Mouse (Mus musculus) adrenal gland, adult 8-10 months (tissue): Measurements from ENCODE around the gene Rpl32. TPM values are rescaled to one million over a fixed set of nuclear protein-coding genes. Genes with fewer than 3 reads are reported as not detected.
A peak's percentile ranks its signal among the peaks of the same experiment; 100 is the strongest.

Experiments
- DNase-seq: peaks from one replicate; pipeline ENCODE4 v3.0.0; 2022
- total RNA-seq, 4 experiments: library from RNA; stranded (reverse); gene quantifications; 2 replicates each; pipeline ENCODE4 v1.2.4; 2022

Gene Rpl32
- total RNA-seq, 4 experiments from 2014 or later: 999 to 1,169 (median 1,094) TPM

- DNase-seq: no peak
Measured at GRCm38 (mm10) chr6:115815041-115815440, 6.5 kb upstream of the Rpl32 start.

GRCm38 (mm10) chr6:115814104-115814503 is 5.6 kb upstream of the Rpl32 start:
- peak; percentile 50 for DNase-seq

- DNase-seq: no peak
Measured at GRCm38 (mm10) chr6:115811606-115812005, 3.1 kb upstream of the Rpl32 start.

GRCm38 (mm10) chr6:115808196-115808487 is 405 bp downstream of the Rpl32 start:
- no peak for DNase-seq

GRCm38 (mm10) chr6:115807464-115808195 is 917 bp downstream of the Rpl32 start:
- DNase-seq: no peak

- DNase-seq: no peak
Measured at GRCm38 (mm10) chr6:115804432-115805192, 3.9 kb downstream of the Rpl32 start.

- DNase-seq: peak; percentile 71
Measured at GRCm38 (mm10) chr6:115803541-115804382, 4.8 kb downstream of the Rpl32 start.

- no peak for DNase-seq
Measured at GRCm38 (mm10) chr6:115801811-115802210, 6.7 kb downstream of the Rpl32 start.

GRCm38 (mm10) chr6:115792691-115793215 is 15.8 kb downstream of the Rpl32 start:
- DNase-seq: no peak

GRCm38 (mm10) chr6:115791842-115792686 is 16.5 kb downstream of the Rpl32 start:
- DNase-seq: no peak

- DNase-seq: no peak
Measured at GRCm38 (mm10) chr6:115791016-115791415, 17.5 kb downstream of the Rpl32 start.

- peak; percentile 74 for DNase-seq
Measured at GRCm38 (mm10) chr6:115782781-115783180, 25.8 kb downstream of the Rpl32 start.

- no peak for DNase-seq
Measured at GRCm38 (mm10) chr6:115776363-115776762, 32.2 kb downstream of the Rpl32 start.

GRCm38 (mm10) chr6:115775838-115776237 is 32.7 kb downstream of the Rpl32 start:
- DNase-seq: no peak

GRCm38 (mm10) chr6:115774501-115774921 is 34.0 kb downstream of the Rpl32 start, which contains the start of gene Cand2:
TSS of gene Cand2 (plus strand) at chr6:115774538.
- DNase-seq: no peak

GRCm38 (mm10) chr6:115773966-115774413 is 34.6 kb downstream of the Rpl32 start:
- no peak for DNase-seq

GRCm38 (mm10) chr6:115772604-115773003 is 35.9 kb downstream of the Rpl32 start:
- DNase-seq: no peak

- DNase-seq: no peak
Measured at GRCm38 (mm10) chr6:115772201-115772600, 36.3 kb downstream of the Rpl32 start.

- DNase-seq: no peak
Measured at GRCm38 (mm10) chr6:115770852-115771251, 37.7 kb downstream of the Rpl32 start.

GRCm38 (mm10) chr6:115770059-115770670 is 38.4 kb downstream of the Rpl32 start:
- no peak for DNase-seq

- no peak for DNase-seq
Measured at GRCm38 (mm10) chr6:115768207-115768606, 40.3 kb downstream of the Rpl32 start.
